ENCODE assay signal across 12 mouse cellular contexts in genomic region chrX:165193550-165193949, GRCm38 (mm10).
A peak's percentile ranks its signal among the peaks of the same experiment; 100 is the strongest.
DNase-seq lines count a peak whose midpoint lies in the region; ATAC-seq and TF ChIP-seq lines count a peak whose summit lies in the region.
"Had no signal": no experiment of that assay in that cellular context is flagged by ENCODE, and none has a peak within 500 bp of the region (broad histone marks: within the 10 kb centered on the region; RNA-seq: fewer than 3 reads in every experiment).

No protein-coding gene starts in this region.

- H3K36me3 ChIP-seq in midbrain, embryonic 14.5 days (ENCODE audit: control insufficient read depth, insufficient read depth, low read length), result no peaks in the 10 kb centered on the region
- no peaks in the 10 kb centered on the region for H3K36me3 ChIP-seq in midbrain, embryonic 15.5 days (replicated peaks)
- H3K36me3 ChIP-seq: neural tube, embryonic 15.5 days had no signal

- no peak overlapping the region for H3K4me3 ChIP-seq in layer of hippocampus, adult 2 months
- H3K4me3 ChIP-seq in midbrain, embryonic 14.5 days (replicated peaks; ENCODE audit: low read depth, low read length), result no peak overlapping the region
- H3K4me3 ChIP-seq in midbrain, embryonic 15.5 days, result no peak overlapping the region
- H3K4me3 ChIP-seq: neural tube, embryonic 15.5 days had no signal

- ATAC-seq in midbrain, embryonic 14.5 days (ENCODE audit: low FRiP score, low TSS enrichment), result no peak
- ATAC-seq in midbrain, embryonic 15.5 days (replicated peaks), result no peak
- ATAC-seq: midbrain, embryonic 16.5 days had no signal

- TF ChIP-seq CTCF in layer of hippocampus, adult 2 months (conservative IDR thresholded peaks at IDR 0.05), result peak; percentile 76

- no peak overlapping the region for H3K4me2 ChIP-seq in midbrain, embryonic 14.5 days (ENCODE audit: low read length)
- no peak overlapping the region for H3K4me2 ChIP-seq in midbrain, embryonic 15.5 days
- H3K4me2 ChIP-seq: neural tube, embryonic 15.5 days had no signal

- no peak overlapping the region for H3K9ac ChIP-seq in midbrain, embryonic 14.5 days (replicated peaks; ENCODE audit: low read length)
- H3K9ac ChIP-seq in midbrain, embryonic 15.5 days, result no peak overlapping the region
- H3K9ac ChIP-seq: neural tube, embryonic 15.5 days had no signal

- H3K9me3 ChIP-seq in midbrain, embryonic 14.5 days (ENCODE audit: control insufficient read depth, low read length), result no peaks in the 10 kb centered on the region
- H3K9me3 ChIP-seq in midbrain, embryonic 15.5 days, result no peaks in the 10 kb centered on the region
- H3K9me3 ChIP-seq: neural tube, embryonic 15.5 days had no signal

- no peaks in the 10 kb centered on the region for H3K27me3 ChIP-seq in midbrain, embryonic 14.5 days (ENCODE audit: control insufficient read depth, insufficient read depth, low read length)
- H3K27me3 ChIP-seq in midbrain, embryonic 15.5 days (replicated peaks), result no peaks in the 10 kb centered on the region
- H3K27me3 ChIP-seq: neural tube, embryonic 15.5 days had no signal

- H3K27ac ChIP-seq in layer of hippocampus, adult 2 months, result no peak overlapping the region
- no peak overlapping the region for H3K27ac ChIP-seq in midbrain, embryonic 14.5 days (replicated peaks; ENCODE audit: low read depth, low read length)
- no peak overlapping the region for H3K27ac ChIP-seq in midbrain, embryonic 15.5 days
- H3K27ac ChIP-seq: neural tube, embryonic 15.5 days had no signal

- 68% methylated on average over 1 of the region's 1 CpGs for WGBS in midbrain, embryonic 14.5 days
- WGBS in midbrain, embryonic 15.5 days, result 67% methylated on average over 1 of the region's 1 CpGs

- DNase-seq in embryo, embryonic 10 days (ENCODE audit: low spot score), result peak; percentile 4
- no peak for DNase-seq in embryo, embryonic 9.5 days (ENCODE audit: extremely low spot score)
- DNase-seq in layer of hippocampus, adult 2 months (ENCODE audit: low spot score in 2 of 2), result peak; percentile 8 to 11
- DNase-seq in layer of hippocampus, postnatal 25 days (ENCODE audit: extremely low spot score in 1 of 2, low spot score in 1 of 2), result no peak
- DNase-seq in midbrain, embryonic 14.5 days, result peak; percentile 17
- peak; percentile 2 to 12 for DNase-seq in layer of hippocampus, postnatal 10 days (ENCODE audit: low spot score in 2 of 2)
- DNase-seq in spleen, postnatal 4 days (ENCODE audit: low spot score in 2 of 2), result no peak
- DNase-seq: kidney, adult 9 months; lung, adult 18-20 months had no signal

- H3K4me1 ChIP-seq in midbrain, embryonic 14.5 days (ENCODE audit: control insufficient read depth, insufficient read depth, low read length), result no peaks in the 10 kb centered on the region
- H3K4me1 ChIP-seq in midbrain, embryonic 15.5 days, result no peaks in the 10 kb centered on the region
- H3K4me1 ChIP-seq: neural tube, embryonic 15.5 days had no signal

Comparison
In these comparisons a context has a peak if more than half of its experiments do, and no peak if none do; other contexts are left out.
1. DNase-seq: peak in embryo, embryonic 10 days (single experiment), layer of hippocampus, adult 2 months (2 of 2), midbrain, embryonic 14.5 days (single experiment) and layer of hippocampus, postnatal 10 days (2 of 2); none in embryo, embryonic 9.5 days (single experiment), layer of hippocampus, postnatal 25 days (0 of 2) and spleen, postnatal 4 days (0 of 2).